Mouse (Mus musculus): ENCODE results near the gene Aamp. TPM values are rescaled to one million over a fixed set of nuclear protein-coding genes. Genes with fewer than 3 reads are reported as not detected.
A peak's percentile ranks its signal among the peaks of the same experiment; 100 is the strongest.

Aamp gene
- polyA plus RNA-seq, 2 experiments: 181 to 228 TPM

- no peak for TF ChIP-seq POLR2A (IDR thresholded peaks at IDR 0.05; ENCODE audit: borderline replicate concordance, extremely low read depth, insufficient read depth, insufficient read length)
- peaks cover 29% of the 10 kb centered on the region for H3K4me1 ChIP-seq (ENCODE audit: control insufficient read depth, insufficient read depth, low read length)
- H3K4me2 ChIP-seq (replicated peaks; ENCODE audit: low read depth, low read length, severe bottlenecking): no peak overlapping the region
- no peaks in the 10 kb centered on the region for H3K27me3 ChIP-seq (ENCODE audit: control insufficient read depth, insufficient read depth, low read length)
- no peak overlapping the region for H3K4me3 ChIP-seq (replicated peaks; ENCODE audit: low read length)
- ATAC-seq (ENCODE audit: low FRiP score, low read depth) (no peak), DNase-seq (ENCODE audit: low spot score) (no peak)
- no peaks in the 10 kb centered on the region for H3K9me3 ChIP-seq (ENCODE audit: control insufficient read depth, low read length)
- H3K27ac ChIP-seq (replicated peaks; ENCODE audit: low read depth, low read length): peak overlapping the region; percentile 90
- H3K36me3 ChIP-seq (ENCODE audit: control insufficient read depth, insufficient read depth, low read length): peaks cover 40% of the 10 kb centered on the region
- peak overlapping the region; percentile 44; the same call in 1 of the 2 replicates for H3K9ac ChIP-seq (ENCODE audit: low read depth, low read length, severe bottlenecking)
- WGBS: 90% methylated on average over 6 of the region's 6 CpGs
Measured at GRCm38 (mm10) chr1:74294733-74295455, 10.4 kb upstream of the Aamp start.

- Histone ChIP-seq H3K27me3 (ENCODE audit: control insufficient read depth, insufficient read depth, low read length) (no peaks in the 10 kb centered on the region), H3K4me1 (ENCODE audit: control insufficient read depth, insufficient read depth, low read length) (peaks cover 29% of the 10 kb centered on the region), H3K4me2 (replicated peaks; ENCODE audit: low read depth, low read length, severe bottlenecking) (no peak overlapping the region), H3K4me3 (replicated peaks; ENCODE audit: low read length) (no peak overlapping the region), H3K9me3 (ENCODE audit: control insufficient read depth, low read length) (no peaks in the 10 kb centered on the region), H3K27ac (replicated peaks; ENCODE audit: low read depth, low read length) (no peak overlapping the region), H3K36me3 (ENCODE audit: control insufficient read depth, insufficient read depth, low read length) (peaks cover 47% of the 10 kb centered on the region), H3K9ac (ENCODE audit: low read depth, low read length, severe bottlenecking) (no peak overlapping the region)
- no peak for DNase-seq (ENCODE audit: low spot score)
- TF ChIP-seq POLR2A (IDR thresholded peaks at IDR 0.05; ENCODE audit: borderline replicate concordance, extremely low read depth, insufficient read depth, insufficient read length): no peak
- ATAC-seq (ENCODE audit: low FRiP score, low read depth): no peak
- 89% methylated on average over 3 of the region's 3 CpGs for WGBS
Measured at GRCm38 (mm10) chr1:74294090-74294643, 9.6 kb upstream of the Aamp start.

- Histone ChIP-seq H3K36me3 (ENCODE audit: control insufficient read depth, insufficient read depth, low read length) (peaks cover 54% of the 10 kb centered on the region), H3K9ac (ENCODE audit: low read depth, low read length, severe bottlenecking) (no peak overlapping the region), H3K27me3 (ENCODE audit: control insufficient read depth, insufficient read depth, low read length) (no peaks in the 10 kb centered on the region), H3K4me1 (ENCODE audit: control insufficient read depth, insufficient read depth, low read length) (peaks cover 29% of the 10 kb centered on the region), H3K9me3 (ENCODE audit: control insufficient read depth, low read length) (no peaks in the 10 kb centered on the region), H3K27ac (replicated peaks; ENCODE audit: low read depth, low read length) (no peak overlapping the region), H3K4me2 (replicated peaks; ENCODE audit: low read depth, low read length, severe bottlenecking) (no peak overlapping the region), H3K4me3 (replicated peaks; ENCODE audit: low read length) (no peak overlapping the region)
- no peak for TF ChIP-seq POLR2A (IDR thresholded peaks at IDR 0.05; ENCODE audit: borderline replicate concordance, extremely low read depth, insufficient read depth, insufficient read length)
- 88% methylated on average over 8 of the region's 8 CpGs for WGBS
- DNase-seq (ENCODE audit: low spot score): no peak
- no peak for ATAC-seq (ENCODE audit: low FRiP score, low read depth)
Measured at GRCm38 (mm10) chr1:74293306-74293960, 8.9 kb upstream of the Aamp start.

- 89% methylated on average over 11 of the region's 11 CpGs for WGBS
- Histone ChIP-seq H3K27ac (replicated peaks; ENCODE audit: low read depth, low read length) (no peak overlapping the region), H3K9ac (ENCODE audit: low read depth, low read length, severe bottlenecking) (no peak overlapping the region), H3K36me3 (ENCODE audit: control insufficient read depth, insufficient read depth, low read length) (peaks cover 56% of the 10 kb centered on the region), H3K27me3 (ENCODE audit: control insufficient read depth, insufficient read depth, low read length) (no peaks in the 10 kb centered on the region), H3K4me3 (replicated peaks; ENCODE audit: low read length) (no peak overlapping the region), H3K4me2 (replicated peaks; ENCODE audit: low read depth, low read length, severe bottlenecking) (no peak overlapping the region), H3K9me3 (ENCODE audit: control insufficient read depth, low read length) (no peaks in the 10 kb centered on the region), H3K4me1 (ENCODE audit: control insufficient read depth, insufficient read depth, low read length) (peaks cover 28% of the 10 kb centered on the region)
- ATAC-seq (ENCODE audit: low FRiP score, low read depth) (no peak), DNase-seq (ENCODE audit: low spot score) (no peak)
- no peak for TF ChIP-seq POLR2A (IDR thresholded peaks at IDR 0.05; ENCODE audit: borderline replicate concordance, extremely low read depth, insufficient read depth, insufficient read length)
Measured at GRCm38 (mm10) chr1:74292331-74293020, 7.9 kb upstream of the Aamp start.

GRCm38 (mm10) chr1:74290141-74290540 is 5.6 kb upstream of the Aamp start:
- WGBS: 90% methylated on average over 5 of the region's 5 CpGs
- no peaks in the 10 kb centered on the region for H3K9me3 ChIP-seq (ENCODE audit: control insufficient read depth, low read length)
- H3K27me3 ChIP-seq (ENCODE audit: control insufficient read depth, insufficient read depth, low read length): no peaks in the 10 kb centered on the region
- ATAC-seq (ENCODE audit: low FRiP score, low read depth) (no peak), DNase-seq (ENCODE audit: low spot score) (no peak)
- no peak overlapping the region for H3K27ac ChIP-seq (replicated peaks; ENCODE audit: low read depth, low read length)
- TF ChIP-seq POLR2A (IDR thresholded peaks at IDR 0.05; ENCODE audit: borderline replicate concordance, extremely low read depth, insufficient read depth, insufficient read length): no peak
- no peak overlapping the region for H3K9ac ChIP-seq (ENCODE audit: low read depth, low read length, severe bottlenecking)
- H3K4me1 ChIP-seq (ENCODE audit: control insufficient read depth, insufficient read depth, low read length): peaks cover 13% of the 10 kb centered on the region
- no peak overlapping the region for H3K4me3 ChIP-seq (replicated peaks; ENCODE audit: low read length)
- peaks cover 56% of the 10 kb centered on the region for H3K36me3 ChIP-seq (ENCODE audit: control insufficient read depth, insufficient read depth, low read length)
- no peak overlapping the region for H3K4me2 ChIP-seq (replicated peaks; ENCODE audit: low read depth, low read length, severe bottlenecking)

Data from limb, embryonic 14.5 days (tissue).